Mouse (Mus musculus): ENCODE measurements around the gene Ubqln3. TPM values are rescaled to one million over a fixed set of nuclear protein-coding genes. Genes with fewer than 3 reads are reported as not detected.
A peak's percentile ranks its signal among the peaks of the same experiment; 100 is the strongest.

Ubqln3 gene
- total and polyA plus RNA-seq, 3 experiments = not detected

DNA sequence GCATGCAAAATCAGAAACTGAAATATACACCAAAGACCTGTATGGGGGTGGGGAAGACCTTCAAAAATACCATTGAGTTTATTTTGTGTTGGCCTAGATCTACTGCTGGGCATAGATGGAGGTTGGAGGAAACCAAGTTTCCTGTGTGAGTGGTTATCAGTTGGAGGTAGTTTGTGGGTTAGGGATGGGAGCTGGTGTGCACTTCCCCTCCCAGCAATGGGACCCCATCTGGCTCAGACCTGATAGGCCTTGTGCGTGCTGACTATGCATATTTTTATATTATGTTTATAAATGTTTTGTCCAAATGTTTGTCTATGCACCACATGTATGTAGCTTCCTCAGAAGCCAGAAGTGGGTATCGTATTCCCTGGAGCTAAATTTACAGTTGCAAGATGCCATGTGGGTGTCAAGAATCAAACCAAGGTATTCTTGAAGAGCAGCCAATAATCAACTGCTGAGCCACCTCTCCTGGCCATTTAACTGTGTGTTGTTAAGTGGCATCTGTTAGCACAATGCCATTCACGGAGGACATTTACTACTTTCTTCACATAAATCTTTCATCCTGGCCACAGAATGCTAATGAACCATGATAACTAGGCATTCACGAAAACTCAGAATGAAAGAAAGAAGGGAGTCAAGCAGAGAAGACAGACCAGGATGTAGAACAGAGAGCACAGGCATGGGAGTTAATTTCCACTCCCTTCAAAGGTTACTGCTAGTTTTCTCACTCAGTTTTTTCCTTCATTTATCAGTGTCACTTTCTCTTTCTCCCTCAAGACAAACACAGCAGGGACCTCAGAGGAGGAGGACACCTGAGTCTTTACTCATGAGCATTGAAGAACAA, 38.9 kb downstream of the Ubqln3 start:
- TF ChIP-seq MAFK (IDR thresholded peaks at IDR 0.05; ENCODE audit: insufficient replicate concordance, low read length) = 0 out of 2 replicates have a peak, but pooled peaks have one; percentile 23
- no peak for TF ChIP-seq RCOR1 (conservative IDR thresholded peaks at IDR 0.05; ENCODE audit: low read depth, low read length)
- no peaks in the 10 kb centered on the region for H3K9me3 ChIP-seq (replicated peaks; ENCODE audit: low read length)
- no peaks in the 10 kb centered on the region for H3K27me3 ChIP-seq (replicated peaks)
- H3K4me1 ChIP-seq (ENCODE audit: control insufficient read depth in 1 of 2, insufficient read depth in 2 of 2) = no peaks in the 10 kb centered on the region
- H3K27ac ChIP-seq (ENCODE audit: insufficient read depth, low read depth) = no peak overlapping the region
- no peak for DNase-seq (ENCODE audit: extremely low read depth)
- no peak overlapping the region for H3K9ac ChIP-seq (ENCODE audit: insufficient read depth, low read depth)
- no peaks in the 10 kb centered on the region for H3K79me2 ChIP-seq (replicated peaks; ENCODE audit: control insufficient read depth, extremely low read depth, insufficient read depth, poor library complexity, severe bottlenecking)
- no peak overlapping the region for H3K4me3 ChIP-seq (replicated peaks in 1 of 3; ENCODE audit: low read depth in 2 of 3, low read length in 2 of 3, poor library complexity in 1 of 3)
- dilution Hi-C loops (cut with MboI; ENCODE audit: extremely low pct_ligation_motif_present, extremely low pct_unique_long_range_greater_than_20kb, low sequenced_read_pairs) (no loop called here), in situ Hi-C loops (cut with MboI; ENCODE audit: low pct_ligation_motif_present, low pct_unique_long_range_greater_than_20kb, low sequenced_read_pairs) (no loop called here)
- no peaks in the 10 kb centered on the region for H3K36me3 ChIP-seq (replicated peaks in 1 of 2; ENCODE audit: control insufficient read depth in 1 of 2, insufficient read depth in 1 of 2, low read length in 1 of 2)
- no peak overlapping the region for H3K4me2 ChIP-seq (ENCODE audit: insufficient read depth, low read depth, poor library complexity, severe bottlenecking)

Other genes starting within 250 kb of the Ubqln3 start
Only the 20 nearest of the 28 such genes appear.
- not detected in 2 replicates for gene Olfr635, start 172.1 kb downstream of the Ubqln3 start, total RNA-seq (2012; rRNA removed)
- gene Olfr635, start 172.1 kb downstream of the Ubqln3 start, total RNA-seq (2014; rRNA removed) = not detected in 2 replicates
- 0.03 TPM in 1 of 2 replicates, not detected in the other for gene Olfr635, start 172.1 kb downstream of the Ubqln3 start, polyA plus RNA-seq (2012; ENCODE audit: insufficient read length, low read depth)
- gene Olfr638, start 144.5 kb downstream of the Ubqln3 start, total RNA-seq (2012; rRNA removed) = not detected in 2 replicates
- not detected in 2 replicates for gene Olfr638, start 144.5 kb downstream of the Ubqln3 start, total RNA-seq (2014; rRNA removed)
- not detected in 2 replicates for gene Olfr638, start 144.5 kb downstream of the Ubqln3 start, polyA plus RNA-seq (2012; ENCODE audit: insufficient read length, low read depth)
- not detected in 2 replicates for gene Olfr639, start 126.0 kb downstream of the Ubqln3 start, total RNA-seq (2012; rRNA removed)
- not detected in 2 replicates for gene Olfr639, start 126.0 kb downstream of the Ubqln3 start, total RNA-seq (2014; rRNA removed)
- not detected in 2 replicates for gene Olfr639, start 126.0 kb downstream of the Ubqln3 start, polyA plus RNA-seq (2012; ENCODE audit: insufficient read length, low read depth)
- not detected in 2 replicates for gene Olfr640, start 117.7 kb downstream of the Ubqln3 start, total RNA-seq (2012; rRNA removed)
- not detected in 2 replicates for gene Olfr640, start 117.7 kb downstream of the Ubqln3 start, total RNA-seq (2014; rRNA removed)
- not detected in 2 replicates for gene Olfr640, start 117.7 kb downstream of the Ubqln3 start, polyA plus RNA-seq (2012; ENCODE audit: insufficient read length, low read depth)
- not detected in 2 replicates for gene Olfr641, start 107.8 kb downstream of the Ubqln3 start, total RNA-seq (2012; rRNA removed)
- not detected in 2 replicates for gene Olfr641, start 107.8 kb downstream of the Ubqln3 start, total RNA-seq (2014; rRNA removed)
- not detected in 2 replicates for gene Olfr641, start 107.8 kb downstream of the Ubqln3 start, polyA plus RNA-seq (2012; ENCODE audit: insufficient read length, low read depth)
- gene Olfr642, start 90.6 kb downstream of the Ubqln3 start, total RNA-seq (2012; rRNA removed) = not detected in 2 replicates
- gene Olfr642, start 90.6 kb downstream of the Ubqln3 start, total RNA-seq (2014; rRNA removed) = not detected in 2 replicates
- gene Olfr642, start 90.6 kb downstream of the Ubqln3 start, polyA plus RNA-seq (2012; ENCODE audit: insufficient read length, low read depth) = not detected in 2 replicates
- not detected in 2 replicates for gene 4930516K23Rik, start 81.8 kb downstream of the Ubqln3 start, total RNA-seq (2012; rRNA removed)
- gene 4930516K23Rik, start 81.8 kb downstream of the Ubqln3 start, total RNA-seq (2014; rRNA removed) = not detected in 2 replicates
- gene 4930516K23Rik, start 81.8 kb downstream of the Ubqln3 start, polyA plus RNA-seq (2012; ENCODE audit: insufficient read length, low read depth) = 0.04 TPM in 1 of 2 replicates, not detected in the other
- gene Olfr644, start 71.4 kb downstream of the Ubqln3 start, total RNA-seq (2012; rRNA removed) = not detected in 2 replicates
- gene Olfr644, start 71.4 kb downstream of the Ubqln3 start, total RNA-seq (2014; rRNA removed) = not detected in 2 replicates
- not detected in 2 replicates for gene Olfr644, start 71.4 kb downstream of the Ubqln3 start, polyA plus RNA-seq (2012; ENCODE audit: insufficient read length, low read depth)
- not detected in 2 replicates for gene Olfr645, start 57.8 kb downstream of the Ubqln3 start, total RNA-seq (2012; rRNA removed)
- gene Olfr645, start 57.8 kb downstream of the Ubqln3 start, total RNA-seq (2014; rRNA removed) = not detected in 2 replicates
- not detected in 2 replicates for gene Olfr645, start 57.8 kb downstream of the Ubqln3 start, polyA plus RNA-seq (2012; ENCODE audit: insufficient read length, low read depth)
- not detected in 2 replicates for gene Olfr646, start 38.4 kb downstream of the Ubqln3 start, total RNA-seq (2012; rRNA removed)
- gene Olfr646, start 38.4 kb downstream of the Ubqln3 start, total RNA-seq (2014; rRNA removed) = not detected in 2 replicates
- not detected in 2 replicates for gene Olfr646, start 38.4 kb downstream of the Ubqln3 start, polyA plus RNA-seq (2012; ENCODE audit: insufficient read length, low read depth)
- gene Ubqln5, start 13.5 kb downstream of the Ubqln3 start, total RNA-seq (2012; rRNA removed) = not detected in 2 replicates
- gene Ubqln5, start 13.5 kb downstream of the Ubqln3 start, total RNA-seq (2014; rRNA removed) = not detected in 2 replicates
- not detected in 2 replicates for gene Ubqln5, start 13.5 kb downstream of the Ubqln3 start, polyA plus RNA-seq (2012; ENCODE audit: insufficient read length, low read depth)
- not detected in 2 replicates for gene Olfr643, start 5.9 kb downstream of the Ubqln3 start, total RNA-seq (2012; rRNA removed)
- gene Olfr643, start 5.9 kb downstream of the Ubqln3 start, total RNA-seq (2014; rRNA removed) = not detected in 2 replicates
- not detected in 2 replicates for gene Olfr643, start 5.9 kb downstream of the Ubqln3 start, polyA plus RNA-seq (2012; ENCODE audit: insufficient read length, low read depth)
- gene Ubqlnl, start 7.3 kb upstream of the Ubqln3 start, total RNA-seq (2012; rRNA removed) = not detected in 2 replicates
- gene Ubqlnl, start 7.3 kb upstream of the Ubqln3 start, total RNA-seq (2014; rRNA removed) = not detected in 2 replicates
- gene Ubqlnl, start 7.3 kb upstream of the Ubqln3 start, polyA plus RNA-seq (2012; ENCODE audit: insufficient read length, low read depth) = not detected in 2 replicates
- gene Olfm5, start 21.6 kb upstream of the Ubqln3 start, total RNA-seq (2012; rRNA removed) = not detected in 2 replicates
- not detected in 2 replicates for gene Olfm5, start 21.6 kb upstream of the Ubqln3 start, total RNA-seq (2014; rRNA removed)
- gene Olfm5, start 21.6 kb upstream of the Ubqln3 start, polyA plus RNA-seq (2012; ENCODE audit: insufficient read length, low read depth) = not detected in 2 replicates
- gene Olfr648, start 40.1 kb upstream of the Ubqln3 start, total RNA-seq (2012; rRNA removed) = not detected in 2 replicates
- not detected in 2 replicates for gene Olfr648, start 40.1 kb upstream of the Ubqln3 start, total RNA-seq (2014; rRNA removed)
- gene Olfr648, start 40.1 kb upstream of the Ubqln3 start, polyA plus RNA-seq (2012; ENCODE audit: insufficient read length, low read depth) = not detected in 2 replicates
- gene Olfr649, start 52.7 kb upstream of the Ubqln3 start, total RNA-seq (2012; rRNA removed) = not detected in 2 replicates
- gene Olfr649, start 52.7 kb upstream of the Ubqln3 start, total RNA-seq (2014; rRNA removed) = not detected in 2 replicates
- not detected in 2 replicates for gene Olfr649, start 52.7 kb upstream of the Ubqln3 start, polyA plus RNA-seq (2012; ENCODE audit: insufficient read length, low read depth)
- not detected in 2 replicates for gene Trim6, start 75.5 kb upstream of the Ubqln3 start, total RNA-seq (2012; rRNA removed)
- gene Trim6, start 75.5 kb upstream of the Ubqln3 start, total RNA-seq (2014; rRNA removed) = not detected in 2 replicates
- 0.16 and 0.31 TPM in 2 replicates for gene Trim6, start 75.5 kb upstream of the Ubqln3 start, polyA plus RNA-seq (2012; ENCODE audit: insufficient read length, low read depth)
- 3.8 and 4.5 TPM in 2 replicates for gene Trim34a, start 101.2 kb upstream of the Ubqln3 start, total RNA-seq (2012; rRNA removed)
- 13.4 and 13.8 TPM in 2 replicates for gene Trim34a, start 101.2 kb upstream of the Ubqln3 start, total RNA-seq (2014; rRNA removed)
- gene Trim34a, start 101.2 kb upstream of the Ubqln3 start, polyA plus RNA-seq (2012; ENCODE audit: insufficient read length, low read depth) = 7.0 and 7.5 TPM in 2 replicates
- 4.4 and 4.5 TPM in 2 replicates for gene Trim5, start 144.8 kb upstream of the Ubqln3 start, total RNA-seq (2012; rRNA removed)
- gene Trim5, start 144.8 kb upstream of the Ubqln3 start, total RNA-seq (2014; rRNA removed) = 6.5 and 7.0 TPM in 2 replicates
- 7.8 and 8.9 TPM in 2 replicates for gene Trim5, start 144.8 kb upstream of the Ubqln3 start, polyA plus RNA-seq (2012; ENCODE audit: insufficient read length, low read depth)
- 11.3 and 14.6 TPM in 2 replicates for gene Trim12a, start 172.2 kb upstream of the Ubqln3 start, total RNA-seq (2012; rRNA removed)
- gene Trim12a, start 172.2 kb upstream of the Ubqln3 start, total RNA-seq (2014; rRNA removed) = 18.3 and 20.5 TPM in 2 replicates
- gene Trim12a, start 172.2 kb upstream of the Ubqln3 start, polyA plus RNA-seq (2012; ENCODE audit: insufficient read length, low read depth) = 33.4 and 36.6 TPM in 2 replicates